Mouse (Mus musculus): ENCODE measurements around the gene Acap1.

Acap1 gene

DNA sequence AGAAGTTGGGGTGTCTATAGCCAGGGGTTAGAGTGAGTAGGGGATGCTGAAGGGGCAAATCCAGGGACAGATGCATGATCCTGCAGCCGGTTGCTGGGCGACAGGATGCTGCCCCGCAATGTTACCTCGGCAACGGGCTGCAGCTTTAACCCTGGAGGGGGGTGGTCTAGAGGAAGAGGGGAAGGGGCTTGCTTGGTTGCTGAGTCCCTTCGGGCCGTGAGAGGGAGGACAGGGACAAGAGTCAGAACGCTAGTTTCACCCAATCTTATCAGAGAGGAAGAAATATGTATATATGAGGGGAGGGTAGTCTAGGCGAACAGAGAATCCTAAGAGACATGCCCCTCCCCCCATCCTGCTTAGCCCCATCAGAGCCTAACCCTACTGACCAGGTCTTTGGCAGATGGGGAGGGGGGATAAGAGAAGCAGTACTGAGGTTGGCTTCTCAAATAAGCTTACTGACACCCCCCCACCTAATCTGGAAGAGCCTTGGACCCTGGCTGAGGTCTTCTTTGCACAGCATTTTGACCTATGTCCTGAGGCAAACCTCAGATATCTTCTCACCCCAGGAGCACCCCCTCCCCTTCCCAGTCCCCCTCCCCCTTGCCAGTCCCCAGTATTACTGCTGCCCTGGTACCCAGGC lies 59.9 kb downstream of the Acap1 start:
- DNase-seq, result no peak

DNA sequence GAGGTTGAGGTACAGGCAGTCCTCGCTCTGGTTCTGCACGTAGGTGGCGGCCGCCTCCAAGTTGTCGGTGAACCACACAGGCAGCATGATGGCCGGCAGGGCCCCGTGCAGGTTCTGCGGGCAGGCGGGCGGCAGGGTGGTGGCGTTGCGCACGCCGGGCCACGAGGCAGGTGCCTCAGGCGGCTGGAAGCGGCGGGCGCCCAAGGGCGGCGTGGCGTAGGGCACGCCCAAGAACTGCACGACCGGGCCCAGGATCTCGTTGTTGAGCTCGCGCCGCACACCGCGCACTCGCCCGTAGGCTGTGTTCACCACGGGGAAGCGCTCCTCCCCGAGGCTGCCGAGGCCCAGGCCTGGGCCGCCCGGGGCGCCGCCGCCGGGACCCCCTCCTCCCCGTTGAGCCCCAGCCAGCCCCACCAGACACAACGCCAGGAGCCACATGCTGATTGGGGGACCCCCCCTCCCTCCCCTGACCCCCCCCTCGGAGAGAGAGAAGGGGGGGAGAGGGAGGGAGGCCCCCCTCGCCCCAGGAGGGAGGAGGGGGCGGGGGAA lies 61.3 kb downstream of the Acap1 start:
- no peak for DNase-seq

DNA sequence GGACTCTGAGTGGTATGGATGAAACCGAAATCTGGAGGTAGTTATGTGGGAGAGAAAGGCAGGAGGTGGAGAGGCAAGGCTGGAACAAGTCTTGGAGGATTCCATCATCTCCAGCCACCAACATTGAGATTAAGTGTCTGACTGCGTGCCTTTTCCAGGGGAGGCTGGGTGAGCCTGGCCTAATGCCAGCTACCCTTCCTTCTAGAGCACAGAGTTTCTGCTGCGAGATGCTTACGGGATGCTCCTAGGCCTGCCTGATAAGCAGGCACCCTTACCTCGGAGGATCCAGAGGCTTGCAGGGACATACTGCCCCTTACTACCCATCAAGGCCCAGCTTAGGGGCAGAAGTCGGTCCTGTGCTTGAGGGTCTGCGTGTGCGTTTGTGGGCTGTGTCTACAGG lies 61.8 kb downstream of the Acap1 start:
- no peak for DNase-seq
